Mouse (Mus musculus) liver, postnatal 0 days (tissue): ENCODE data around the gene Nsun2.

ENCODE experiments used
- CTCF ChIP-seq: sonication (generic); IDR thresholded peaks from 2 replicates; pipeline ENCODE4 v1.5.1; 2016; ENCODE audit warnings: antibody characterized with exemption, low read depth
- EP300 ChIP-seq: IDR thresholded peaks from 2 replicates; pipeline ENCODE4 v1.6.1; 2016; ENCODE audit warnings: antibody characterized with exemption, low read depth, mild to moderate bottlenecking

- no peak for TF ChIP-seq CTCF
- no peak for TF ChIP-seq EP300
These were observed 1.4 kb downstream of the Nsun2 start for GRCm38 (mm10) chr13:69534654-69535551.
